Mouse (Mus musculus) hindbrain, embryonic 15.5 days (tissue): Measurements from ENCODE around the gene Fam213a. TPM values are rescaled to one million over a fixed set of nuclear protein-coding genes. Genes with fewer than 3 reads are reported as not detected.
"Not testable (repeated sequence)": the region's sequence is repeated elsewhere in the genome, so short reads cannot be mapped to it uniquely, and the experiment has no call there.

ENCODE experiments used
- ATAC-seq: fragments of 200-750 bp; cut with Nextera tagmentation; 2 replicates; pipeline ENCODE4 v1.8.0; 2017; ENCODE audit warnings: low read depth, moderate number of reproducible peaks, moderate TSS enrichment; ENCODE audit not compliant: low FRiP score
- H3K27ac ChIP-seq: fragments of 300-500 bp; sonication (generic); replicated peaks from 2 replicates; pipeline ENCODE4 v1.5.1; 2015; ENCODE audit warnings: mild to moderate bottlenecking, inconsistent platforms
- H3K27me3 ChIP-seq: fragments of 300-500 bp; sonication (generic); 2 replicates; pipeline ENCODE4 v1.6.1; 2015; ENCODE audit warnings: control low read depth, inconsistent platforms
- H3K36me3 ChIP-seq: fragments of 300-500 bp; sonication (generic); 2 replicates; pipeline ENCODE4 v1.6.1; 2015; ENCODE audit warnings: control low read depth, inconsistent platforms
- H3K4me1 ChIP-seq: fragments of 300-500 bp; sonication (generic); replicated peaks from 2 replicates; pipeline ENCODE4 v1.6.1; 2015; ENCODE audit warnings: control low read depth, inconsistent platforms
- H3K4me2 ChIP-seq: fragments of 300-500 bp; sonication (generic); 2 replicates; pipeline ENCODE4 v1.6.1; 2015; ENCODE audit warnings: moderate library complexity, mild to moderate bottlenecking, inconsistent platforms
- H3K4me3 ChIP-seq: fragments of 300-500 bp; sonication (generic); 2 replicates; pipeline ENCODE4 v1.5.1; 2015; ENCODE audit warnings: mild to moderate bottlenecking, inconsistent platforms
- H3K9ac ChIP-seq: fragments of 300-500 bp; sonication (generic); 2 replicates; pipeline ENCODE4 v1.6.1; 2015; ENCODE audit warnings: inconsistent platforms
- H3K9me3 ChIP-seq: fragments of 300-500 bp; sonication (generic); 2 replicates; pipeline ENCODE4 v1.6.1; 2016; ENCODE audit warnings: control low read depth, inconsistent platforms
- WGBS: fragments of 180-500 bp; shearing (Covaris S2); methylation state at CpG from one replicate; pipeline ENCODE4 v1.1.7; 2015; 5-methylcytosine and 5-hydroxymethylcytosine counted together
- polyA plus RNA-seq: library from polyadenylated mRNA; unstranded; fragments of >200 nt; fragmentation: Nextera tagmentation; extraction: Ambion mirVana; gene quantifications from 2 replicates; pipeline ENCODE4 v1.2.1, GENCODE M21; 2015

The Fam213a gene
- polyA plus RNA-seq: 92.1 and 107 TPM in 2 replicates

GRCm38 (mm10) chr14:41013630-41014613 is at the start of gene Fam213a:
Fam213a (minus strand) TSS chr14:41013788.
- Histone ChIP-seq H3K36me3 (no peaks in the 10 kb centered on the region), H3K27ac (peak within 1 kb of the TSS; percentile 90), H3K4me3 (peak within 1 kb of the TSS; percentile 71), H3K9me3 (no peaks in the 10 kb centered on the region), H3K4me1 (peaks cover 19% of the 10 kb centered on the region), H3K4me2 (peak within 1 kb of the TSS; percentile 82), H3K9ac (peak within 1 kb of the TSS; percentile 86), H3K27me3 (no peaks in the 10 kb centered on the region)
- 3% methylated on average over 32 of the region's 32 CpGs for WGBS
- peak; percentile 99 for ATAC-seq

- not testable (repeated sequence) for H3K9ac ChIP-seq, H3K4me2 ChIP-seq, H3K27me3 ChIP-seq, H3K36me3 ChIP-seq, H3K27ac ChIP-seq, ATAC-seq, H3K9me3 ChIP-seq, H3K4me1 ChIP-seq, H3K4me3 ChIP-seq
- 45% methylated on average over 3 of the region's 4 CpGs for WGBS
Measured at GRCm38 (mm10) chr14:41053190-41053589, 39.6 kb upstream of the Fam213a start.

GRCm38 (mm10) chr14:41052481-41052880 is 38.9 kb upstream of the Fam213a start:
- Histone ChIP-seq H3K27me3 (no peaks in the 10 kb centered on the region), H3K4me1 (no peaks in the 10 kb centered on the region), H3K9ac (no peak overlapping the region), H3K4me2 (no peak overlapping the region), H3K9me3 (no peaks in the 10 kb centered on the region), H3K27ac (no peak overlapping the region), H3K4me3 (no peak overlapping the region), H3K36me3 (no peaks in the 10 kb centered on the region)
- WGBS: 82% methylated on average over 5 of the region's 5 CpGs
- no peak for ATAC-seq

- Histone ChIP-seq H3K27me3 (no peaks in the 10 kb centered on the region), H3K9me3 (no peaks in the 10 kb centered on the region), H3K4me3 (no peak overlapping the region), H3K4me2 (no peak overlapping the region), H3K4me1 (no peaks in the 10 kb centered on the region), H3K27ac (no peak overlapping the region), H3K36me3 (no peaks in the 10 kb centered on the region), H3K9ac (no peak overlapping the region)
- no peak for ATAC-seq
- 77% methylated on average over 6 of the region's 6 CpGs for WGBS
Measured at GRCm38 (mm10) chr14:41050471-41050870, 36.9 kb upstream of the Fam213a start.

GRCm38 (mm10) chr14:41047402-41047801 is 33.8 kb upstream of the Fam213a start:
- H3K27me3 ChIP-seq: no peaks in the 10 kb centered on the region
- no peaks in the 10 kb centered on the region for H3K36me3 ChIP-seq
- 77% methylated on average over 2 of the region's 2 CpGs for WGBS
- no peak overlapping the region for H3K4me3 ChIP-seq
- H3K9me3 ChIP-seq: no peaks in the 10 kb centered on the region
- no peak overlapping the region for H3K9ac ChIP-seq
- ATAC-seq: no peak
- H3K4me2 ChIP-seq: no peak overlapping the region
- H3K4me1 ChIP-seq: no peaks in the 10 kb centered on the region
- no peak overlapping the region for H3K27ac ChIP-seq

- Histone ChIP-seq H3K27ac (no peak overlapping the region), H3K4me1 (no peaks in the 10 kb centered on the region), H3K36me3 (no peaks in the 10 kb centered on the region), H3K9me3 (no peaks in the 10 kb centered on the region), H3K27me3 (no peaks in the 10 kb centered on the region), H3K4me2 (no peak overlapping the region), H3K4me3 (no peak overlapping the region), H3K9ac (no peak overlapping the region)
- peak; percentile 48; the same call in 1 of the 2 replicates for ATAC-seq
- 38% methylated on average over 6 of the region's 6 CpGs for WGBS
Measured at GRCm38 (mm10) chr14:41035146-41035798, 21.7 kb upstream of the Fam213a start.

GRCm38 (mm10) chr14:41033135-41034110 is 19.8 kb upstream of the Fam213a start:
- ATAC-seq: 0 out of 2 replicates have a peak, but pooled peaks have one; percentile 27

GRCm38 (mm10) chr14:41030989-41031513 is 17.5 kb upstream of the Fam213a start:
- Histone ChIP-seq H3K27ac (no peak overlapping the region), H3K4me1 (no peaks in the 10 kb centered on the region), H3K27me3 (no peaks in the 10 kb centered on the region), H3K4me2 (no peak overlapping the region), H3K4me3 (no peak overlapping the region), H3K36me3 (no peaks in the 10 kb centered on the region), H3K9ac (no peak overlapping the region), H3K9me3 (no peaks in the 10 kb centered on the region)
- 88% methylated on average over 6 of the region's 6 CpGs for WGBS
- ATAC-seq: no peak

More at GRCm38 (mm10) chr14:41033135-41034110, 19.8 kb upstream of the Fam213a start:
- Histone ChIP-seq H3K4me1 (no peaks in the 10 kb centered on the region), H3K27ac (no peak overlapping the region), H3K4me2 (no peak overlapping the region), H3K27me3 (no peaks in the 10 kb centered on the region), H3K9me3 (no peaks in the 10 kb centered on the region), H3K4me3 (no peak overlapping the region), H3K9ac (no peak overlapping the region), H3K36me3 (no peaks in the 10 kb centered on the region)
- WGBS: 56% methylated on average over 13 of the region's 13 CpGs

GRCm38 (mm10) chr14:41029303-41029702 is 15.7 kb upstream of the Fam213a start:
- no peak overlapping the region for H3K27ac ChIP-seq
- H3K27me3 ChIP-seq: no peaks in the 10 kb centered on the region
- H3K4me1 ChIP-seq: no peaks in the 10 kb centered on the region
- no peak overlapping the region for H3K9ac ChIP-seq
- WGBS: 85% methylated on average over 4 of the region's 4 CpGs
- H3K4me3 ChIP-seq: no peak overlapping the region
- no peak for ATAC-seq
- no peaks in the 10 kb centered on the region for H3K9me3 ChIP-seq
- H3K36me3 ChIP-seq: no peaks in the 10 kb centered on the region
- H3K4me2 ChIP-seq: no peak overlapping the region

- Histone ChIP-seq H3K36me3 (no peaks in the 10 kb centered on the region), H3K9ac (no peak overlapping the region), H3K4me3 (no peak overlapping the region), H3K27me3 (no peaks in the 10 kb centered on the region), H3K4me2 (no peak overlapping the region), H3K4me1 (no peaks in the 10 kb centered on the region), H3K27ac (no peak overlapping the region), H3K9me3 (no peaks in the 10 kb centered on the region)
- ATAC-seq: no peak
- 85% methylated on average over 7 of the region's 7 CpGs for WGBS
Measured at GRCm38 (mm10) chr14:41025594-41026284, 12.2 kb upstream of the Fam213a start.

GRCm38 (mm10) chr14:41025087-41025486 is 11.5 kb upstream of the Fam213a start:
- 93% methylated on average over 2 of the region's 2 CpGs for WGBS
- Histone ChIP-seq H3K27me3 (no peaks in the 10 kb centered on the region), H3K36me3 (no peaks in the 10 kb centered on the region), H3K27ac (no peak overlapping the region), H3K9me3 (no peaks in the 10 kb centered on the region), H3K4me1 (no peaks in the 10 kb centered on the region), H3K4me2 (no peak overlapping the region), H3K4me3 (no peak overlapping the region), H3K9ac (no peak overlapping the region)
- no peak for ATAC-seq
